Mouse (Mus musculus) left cerebral cortex, postnatal 4 days (tissue): ENCODE measurements around the gene Fancc. TPM values are rescaled to one million over a fixed set of nuclear protein-coding genes. Genes with fewer than 3 reads are reported as not detected.

Experiments
- DNase-seq: peaks from one replicate; pipeline ENCODE4 v3.0.0-alpha.2; 2022
- intact Hi-C: fragments of 180-260 bp; cut with DNase I; formaldehyde crosslinking; loops from one replicate; pipeline ENCODE4 v1.15.1; 2025
- microRNA-seq: library from miRNA; unstranded; fragments of <30 nt; microRNA quantifications from one replicate; pipeline ENCODE4 v1.2.0, GENCODE M21; 2022
- total RNA-seq, 2 experiments: library from RNA; stranded (reverse); gene quantifications; 2 replicates each; pipeline ENCODE4 v1.2.3; 2021

The Fancc gene
- total RNA-seq, 2 experiments from 2014 or later, result 10.8 to 11.3 TPM

DNA sequence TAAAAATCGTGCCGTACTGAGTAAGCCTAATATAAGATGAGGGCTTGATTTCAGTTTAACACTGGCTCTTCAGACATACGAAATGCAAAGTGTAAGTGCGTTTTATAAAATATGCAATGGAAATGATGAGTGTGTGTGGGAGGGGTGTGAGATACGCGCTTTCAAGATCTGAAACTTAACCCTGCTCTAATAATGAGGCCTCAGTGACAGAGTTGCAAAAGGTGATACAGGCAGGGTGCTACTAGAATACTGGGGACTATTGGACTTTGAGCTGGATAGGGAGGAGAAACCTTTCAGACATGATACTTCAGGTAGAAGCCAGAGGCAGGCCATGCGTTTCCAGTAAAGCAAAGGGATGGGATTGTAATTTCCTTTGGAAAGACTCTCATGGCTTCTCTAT, 259.0 kb downstream of the Fancc start:
- no peak for DNase-seq
- intact Hi-C loops, result no loop called here

DNA sequence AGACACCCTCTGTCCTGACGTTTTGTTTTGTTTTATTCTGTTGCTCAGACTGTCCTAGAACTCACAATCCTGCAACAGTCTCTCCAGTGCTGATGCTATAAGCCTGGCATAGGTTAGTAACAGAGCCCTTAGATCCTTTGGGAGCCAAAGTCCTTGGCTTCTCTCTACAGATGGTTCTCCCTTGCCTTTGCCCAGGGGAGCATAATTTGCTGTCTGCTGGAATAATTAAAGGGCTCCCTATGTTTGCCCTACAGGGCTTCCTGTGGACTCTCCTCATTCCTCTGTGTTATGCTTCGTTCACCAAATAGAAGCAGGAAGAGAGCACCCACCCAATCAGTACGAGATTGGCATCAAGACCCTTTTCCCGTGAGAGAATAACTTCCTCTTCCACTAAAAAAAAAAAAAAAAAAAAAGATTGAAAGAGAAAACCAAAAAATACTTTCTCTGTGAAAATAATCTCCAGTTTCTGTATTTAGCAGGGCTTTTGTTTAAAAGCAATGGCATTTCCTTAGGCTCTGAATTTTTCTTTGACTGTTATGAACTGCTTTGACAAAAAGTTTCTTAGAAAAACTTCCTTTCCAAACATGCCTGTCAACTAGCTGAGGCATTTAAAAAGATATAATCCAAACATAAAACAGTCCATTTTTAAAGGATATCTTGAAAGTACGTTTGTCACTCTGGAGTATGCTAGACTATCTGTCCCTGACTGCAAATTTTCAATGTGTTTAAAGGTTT, 260.8 kb downstream of the Fancc start:
- no peak for DNase-seq
- intact Hi-C loops, result no loop called here

DNA sequence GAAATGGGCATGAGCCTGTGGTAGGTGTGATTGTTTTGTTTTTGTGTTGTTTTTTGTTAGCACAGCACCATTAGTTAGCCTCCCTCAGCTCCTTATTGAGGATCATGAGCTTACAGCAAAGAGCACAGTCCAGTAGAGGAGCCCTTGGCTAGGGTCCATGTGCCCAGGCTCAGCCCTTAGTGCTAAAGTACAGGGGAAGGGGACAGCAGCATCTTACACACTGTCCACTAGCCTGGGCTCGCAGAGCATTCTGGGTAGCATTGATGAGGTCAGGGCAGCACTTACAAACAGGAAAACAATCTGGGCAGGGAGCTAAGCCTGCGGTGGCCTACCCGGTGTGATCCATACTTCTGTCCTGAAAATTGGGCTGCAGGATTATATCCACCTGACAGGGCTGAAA, 261.5 kb downstream of the Fancc start:
- DNase-seq, result no peak
- intact Hi-C loops, result no loop called here

Small RNAs within 50 kb of the gene (microRNA-seq; reads per million reads assigned to microRNA genes)
- gene Mir23b, result 7,915 reads per million, percentile 93 among the genes with 10 or more reads in this experiment
- gene Mir24-1, result not detected
- gene Mir27b, result 1,169 reads per million, percentile 77 among the genes with 10 or more reads in this experiment
- gene Mir3074-1, result not detected

Other genes starting within 250 kb of the Fancc start
- 10 to 100 TPM; 37.5 to 40.9 TPM for gene Ptch1, start 76.3 kb upstream of the Fancc start, total RNA-seq